Mouse (Mus musculus): ENCODE measurements at regions not wholly inside any gene's neighbourhood (a gene's known extent, or its start where the extent isn't known, plus 50 kb on each side); places are given as distances from the start of the nearest gene placed in this dataset.

- DNase-seq: no peak
Measured at GRCm38 (mm10) chr15:96770299-96770698, 70.8 kb upstream of the Slc38a2 start.

- no peak for DNase-seq
Measured at GRCm38 (mm10) chr15:96769751-96770150, 70.2 kb upstream of the Slc38a2 start.

GRCm38 (mm10) chr15:96768301-96768993 lies 68.9 kb upstream of the Slc38a2 start:
- DNase-seq: no peak

GRCm38 (mm10) chr15:96767188-96767587 lies 67.7 kb upstream of the Slc38a2 start:
- no peak for DNase-seq

GRCm38 (mm10) chr15:96766238-96766637 lies 66.7 kb upstream of the Slc38a2 start:
- no peak for DNase-seq

- no peak for DNase-seq
Measured at GRCm38 (mm10) chr15:96763611-96764010, 64.1 kb upstream of the Slc38a2 start.

GRCm38 (mm10) chr15:96759078-96759995 lies 59.8 kb upstream of the Slc38a2 start:
- no peak for DNase-seq

- no peak for DNase-seq
Measured at GRCm38 (mm10) chr15:96757446-96758198, 58.1 kb upstream of the Slc38a2 start.

GRCm38 (mm10) chr15:96756456-96756855 lies 56.9 kb upstream of the Slc38a2 start:
- DNase-seq: no peak

- DNase-seq: no peak
Measured at GRCm38 (mm10) chr15:96755951-96756350, 56.4 kb upstream of the Slc38a2 start.

- no peak for DNase-seq
Measured at GRCm38 (mm10) chr15:96755322-96755942, 55.9 kb upstream of the Slc38a2 start.

- DNase-seq: no peak
Measured at GRCm38 (mm10) chr15:96754079-96754478, 54.5 kb upstream of the Slc38a2 start.

GRCm38 (mm10) chr15:96752719-96753118 lies 53.2 kb upstream of the Slc38a2 start:
- DNase-seq: no peak

GRCm38 (mm10) chr15:96752062-96752358 lies 52.5 kb upstream of the Slc38a2 start:
- DNase-seq: no peak

GRCm38 (mm10) chr15:96751243-96752061 lies 51.9 kb upstream of the Slc38a2 start:
- DNase-seq: no peak

GRCm38 (mm10) chr15:96749534-96750256 lies 50.2 kb upstream of the Slc38a2 start:
- DNase-seq: no peak

All from kidney, postnatal 14 days (tissue).